Mouse (Mus musculus) kidney, adult 2 months (tissue): ENCODE measurements around the gene Med14.

Experiments used
- CTCF ChIP-seq: fragments of 200-500 bp; conservative IDR thresholded peaks from 2 replicates; pipeline ENCODE4 v1.5.1; 2011; ENCODE audit warnings: low read depth, mild to moderate bottlenecking, control low read depth, low read length, moderate library complexity, mixed read lengths; ENCODE audit not compliant: insufficient read depth, insufficient read length
- POLR2A ChIP-seq: fragments of 200-500 bp; IDR thresholded peaks from one replicate; pipeline ENCODE4 v1.6.1; 2011; ENCODE audit warnings: low read depth, low read length, control low read depth

- TF ChIP-seq CTCF: no peak
- TF ChIP-seq POLR2A: no peak
These were observed 14.0 kb downstream of the Med14 start for GRCm38 (mm10) chrX:12747886-12748285.
